Mouse (Mus musculus) A20 (cell line): ENCODE measurements around the gene Mettl1.

Experiments used
- DNase-seq: peaks from one replicate; pipeline ENCODE4 v3.0.0-alpha.2; 2011; ENCODE audit warnings: low read depth, low spot score

Gene Mettl1

GRCm38 (mm10) chr10:127083915-127084306 lies 42.7 kb downstream of the Mettl1 start:
- no peak for DNase-seq

- DNase-seq = no peak
Observed at GRCm38 (mm10) chr10:127085052-127085451, 43.8 kb downstream of the Mettl1 start.

GRCm38 (mm10) chr10:127085633-127086032 lies 44.4 kb downstream of the Mettl1 start:
- no peak for DNase-seq

GRCm38 (mm10) chr10:127090560-127091411 lies 49.6 kb downstream of the Mettl1 start:
- no peak for DNase-seq

GRCm38 (mm10) chr10:127091507-127092396 lies 50.5 kb downstream of the Mettl1 start:
- no peak for DNase-seq

GRCm38 (mm10) chr10:127092742-127093141 lies 51.5 kb downstream of the Mettl1 start:
- no peak for DNase-seq

GRCm38 (mm10) chr10:127094382-127094802 lies 53.2 kb downstream of the Mettl1 start:
- no peak for DNase-seq
